Mouse (Mus musculus) lung, embryonic 14.5 days (tissue): ENCODE measurements around the gene Sox10. TPM values are rescaled to one million over a fixed set of nuclear protein-coding genes. Genes with fewer than 3 reads are reported as not detected.

Source experiments
- ATAC-seq: fragments of 200-750 bp; cut with Nextera tagmentation; 2 replicates; pipeline ENCODE4 v1.8.0; 2017; ENCODE audit warnings: mild to moderate bottlenecking, moderate TSS enrichment, moderate library complexity; ENCODE audit not compliant: insufficient read depth
- DNase-seq: peaks from one replicate; pipeline ENCODE4 v3.0.0-alpha.2; 2015
- H3K27ac ChIP-seq: fragments of 300-500 bp; sonication (generic); 2 replicates; pipeline ENCODE4 v1.5.1; 2014; ENCODE audit warnings: low read depth, mild to moderate bottlenecking, moderate library complexity
- H3K27me3 ChIP-seq: fragments of 300-500 bp; sonication (generic); 2 replicates; pipeline ENCODE4 v1.6.1; 2014; ENCODE audit warnings: low read length, control low read depth; ENCODE audit not compliant: insufficient read depth
- H3K36me3 ChIP-seq: fragments of 300-500 bp; sonication (generic); 2 replicates; pipeline ENCODE4 v1.6.1; 2014; ENCODE audit warnings: control low read depth; ENCODE audit not compliant: insufficient read depth
- H3K4me1 ChIP-seq: fragments of 300-500 bp; sonication (generic); 2 replicates; pipeline ENCODE4 v1.6.1; 2014; ENCODE audit warnings: antibody characterized with exemption, control low read depth; ENCODE audit not compliant: insufficient read depth
- H3K4me2 ChIP-seq: fragments of 300-500 bp; sonication (generic); 2 replicates; pipeline ENCODE4 v1.6.1; 2014; ENCODE audit warnings: mild to moderate bottlenecking
- H3K4me3 ChIP-seq: fragments of 300-500 bp; sonication (generic); 2 replicates; pipeline ENCODE4 v1.5.1; 2014; ENCODE audit warnings: low read depth, low read length
- H3K9ac ChIP-seq: fragments of 300-500 bp; sonication (generic); 2 replicates; pipeline ENCODE4 v1.6.1; 2014
- H3K9me3 ChIP-seq: fragments of 300-500 bp; sonication (generic); 2 replicates; pipeline ENCODE4 v1.6.1; 2016; ENCODE audit warnings: low read depth, low read length, control low read depth
- CTCF ChIP-seq: IDR thresholded peaks from 2 replicates; pipeline ENCODE4 v1.5.1; 2016; ENCODE audit warnings: antibody characterized with exemption, low read depth
- WGBS: fragments of 180-500 bp; shearing (Covaris S2); extraction: QIAGEN DNeasy Blood & Tissue Kit; methylation state at CpG from one replicate; pipeline ENCODE4 v1.1.7; 2014; 5-methylcytosine and 5-hydroxymethylcytosine counted together
- polyA plus RNA-seq: library from polyadenylated mRNA; unstranded; fragments of >200 nt; fragmentation: Nextera tagmentation; extraction: Ambion mirVana; gene quantifications from 2 replicates; pipeline ENCODE4 v1.2.1, GENCODE M21; 2014

Sox10 gene
- polyA plus RNA-seq, 1 experiment from 2014 or later = 0.79 TPM

- no peak overlapping the region for H3K4me2 ChIP-seq
Observed at GRCm38 (mm10) chr15:79126217-79126932, 38.7 kb downstream of the Sox10 start.

GRCm38 (mm10) chr15:79124331-79124875 is 40.6 kb downstream of the Sox10 start:
- Histone ChIP-seq H3K4me3 (no peak overlapping the region), H3K9me3 (no peaks in the 10 kb centered on the region; the same call in 1 of the 2 replicates), H3K4me1 (no peaks in the 10 kb centered on the region), H3K27me3 (no peaks in the 10 kb centered on the region), H3K9ac (no peak overlapping the region), H3K36me3 (peaks cover 84% of the 10 kb centered on the region), H3K27ac (no peak overlapping the region), H3K4me2 (no peak overlapping the region)
- 78% methylated on average over 10 of the region's 10 CpGs for WGBS
- DNase-seq (no peak), ATAC-seq (no peak)
- no peak for TF ChIP-seq CTCF

More at GRCm38 (mm10) chr15:79126217-79126932, 38.7 kb downstream of the Sox10 start:
- TF ChIP-seq CTCF = peak; percentile 79
- Histone ChIP-seq H3K27me3 (no peaks in the 10 kb centered on the region), H3K9ac (no peak overlapping the region), H3K36me3 (peaks cover 85% of the 10 kb centered on the region), H3K4me3 (no peak overlapping the region), H3K4me1 (no peaks in the 10 kb centered on the region), H3K27ac (no peak overlapping the region), H3K9me3 (no peaks in the 10 kb centered on the region; the same call in 1 of the 2 replicates)
- WGBS = 77% methylated on average over 13 of the region's 13 CpGs
- DNase-seq = peak; percentile 72
- no peak for ATAC-seq

- Histone ChIP-seq H3K36me3 (peaks cover 88% of the 10 kb centered on the region), H3K27me3 (no peaks in the 10 kb centered on the region), H3K9ac (no peak overlapping the region), H3K4me1 (no peaks in the 10 kb centered on the region), H3K4me3 (no peak overlapping the region), H3K27ac (no peak overlapping the region), H3K9me3 (no peaks in the 10 kb centered on the region; the same call in 1 of the 2 replicates), H3K4me2 (no peak overlapping the region)
- TF ChIP-seq CTCF = no peak
- ATAC-seq (no peak), DNase-seq (no peak)
- WGBS = 76% methylated on average over 6 of the region's 6 CpGs
Observed at GRCm38 (mm10) chr15:79123751-79124150, 41.3 kb downstream of the Sox10 start.

GRCm38 (mm10) chr15:79122546-79122945 is 42.5 kb downstream of the Sox10 start:
- Histone ChIP-seq H3K4me3 (no peak overlapping the region), H3K9ac (no peak overlapping the region), H3K36me3 (peaks cover 84% of the 10 kb centered on the region), H3K27ac (no peak overlapping the region), H3K4me1 (no peaks in the 10 kb centered on the region), H3K9me3 (no peaks in the 10 kb centered on the region), H3K4me2 (no peak overlapping the region), H3K27me3 (no peaks in the 10 kb centered on the region)
- 79% methylated on average over 13 of the region's 13 CpGs for WGBS
- DNase-seq (no peak), ATAC-seq (no peak)
- no peak for TF ChIP-seq CTCF

GRCm38 (mm10) chr15:79122119-79122518 is 42.9 kb downstream of the Sox10 start:
- Histone ChIP-seq H3K27ac (no peak overlapping the region), H3K9ac (no peak overlapping the region), H3K9me3 (no peaks in the 10 kb centered on the region), H3K4me1 (no peaks in the 10 kb centered on the region), H3K36me3 (peaks cover 84% of the 10 kb centered on the region), H3K4me2 (no peak overlapping the region), H3K4me3 (no peak overlapping the region), H3K27me3 (no peaks in the 10 kb centered on the region)
- DNase-seq (no peak), ATAC-seq (no peak)
- no peak for TF ChIP-seq CTCF
- 78% methylated on average over 4 of the region's 4 CpGs for WGBS

- H3K27me3 ChIP-seq = no peaks in the 10 kb centered on the region
- H3K36me3 ChIP-seq = peaks cover 83% of the 10 kb centered on the region
- no peak overlapping the region for H3K27ac ChIP-seq
- H3K9ac ChIP-seq = no peak overlapping the region
- ATAC-seq = no peak
- DNase-seq = no peak
- no peaks in the 10 kb centered on the region for H3K4me1 ChIP-seq
- H3K4me2 ChIP-seq = no peak overlapping the region
- no peak for TF ChIP-seq CTCF
- no peak overlapping the region for H3K4me3 ChIP-seq
- no peaks in the 10 kb centered on the region for H3K9me3 ChIP-seq
- 80% methylated on average over 9 of the region's 9 CpGs for WGBS
Observed at GRCm38 (mm10) chr15:79119491-79119890, 45.5 kb downstream of the Sox10 start.

- no peak for TF ChIP-seq CTCF
- Histone ChIP-seq H3K27ac (no peak overlapping the region), H3K9ac (no peak overlapping the region), H3K4me1 (peaks cover 11% of the 10 kb centered on the region), H3K4me3 (no peak overlapping the region), H3K9me3 (no peaks in the 10 kb centered on the region), H3K36me3 (peaks cover 53% of the 10 kb centered on the region), H3K4me2 (no peak overlapping the region), H3K27me3 (no peaks in the 10 kb centered on the region)
- WGBS = 55% methylated on average over 5 of the region's 5 CpGs
- DNase-seq (no peak), ATAC-seq (no peak)
Observed at GRCm38 (mm10) chr15:79115276-79115675, 49.8 kb downstream of the Sox10 start.
